Mouse (Mus musculus) intestine, embryonic 16.5 days (tissue): ENCODE results near the gene Pdpk1. TPM values are rescaled to one million over a fixed set of nuclear protein-coding genes. Genes with fewer than 3 reads are reported as not detected.

Source experiments
- ATAC-seq: fragments of 200-750 bp; cut with Nextera tagmentation; 2 replicates; pipeline ENCODE4 v1.8.0; 2017; ENCODE audit warnings: moderate TSS enrichment, moderate library complexity
- H3K27ac ChIP-seq: fragments of 300-500 bp; sonication (generic); 2 replicates; pipeline ENCODE4 v1.5.1; 2014; ENCODE audit warnings: mild to moderate bottlenecking, low read length
- H3K27me3 ChIP-seq: fragments of 300-500 bp; sonication (generic); replicated peaks from 2 replicates; pipeline ENCODE4 v1.6.1; 2014; ENCODE audit warnings: low read length, control low read depth, mixed read lengths; ENCODE audit not compliant: control insufficient read depth, insufficient read depth
- H3K36me3 ChIP-seq: fragments of 300-500 bp; sonication (generic); 2 replicates; pipeline ENCODE4 v1.6.1; 2014; ENCODE audit warnings: low read length, control low read depth; ENCODE audit not compliant: control insufficient read depth, insufficient read depth
- H3K4me1 ChIP-seq: fragments of 300-500 bp; sonication (generic); 2 replicates; pipeline ENCODE4 v1.6.1; 2014; ENCODE audit warnings: low read length, control low read depth, mixed read lengths; ENCODE audit not compliant: control insufficient read depth, insufficient read depth
- H3K4me2 ChIP-seq: fragments of 300-500 bp; sonication (generic); 2 replicates; pipeline ENCODE4 v1.6.1; 2014; ENCODE audit warnings: low read depth, low read length, control low read depth
- H3K4me3 ChIP-seq: fragments of 300-500 bp; sonication (generic); 2 replicates; pipeline ENCODE4 v1.5.1; 2014; ENCODE audit warnings: mild to moderate bottlenecking, low read length
- H3K9ac ChIP-seq: fragments of 300-500 bp; sonication (generic); 2 replicates; pipeline ENCODE4 v1.6.1; 2014; ENCODE audit warnings: low read depth, low read length
- H3K9me3 ChIP-seq: fragments of 300-500 bp; sonication (generic); 2 replicates; pipeline ENCODE4 v1.6.1; 2016; ENCODE audit warnings: low read length, control low read depth; ENCODE audit not compliant: control insufficient read depth
- WGBS: fragments of 180-500 bp; shearing (Covaris S2); extraction: QIAGEN DNeasy Blood & Tissue Kit; methylation state at CpG from one replicate; pipeline ENCODE4 v1.1.7; 2014; 5-methylcytosine and 5-hydroxymethylcytosine counted together
- polyA plus RNA-seq: library from polyadenylated mRNA; unstranded; fragments of >200 nt; fragmentation: Nextera tagmentation; extraction: Ambion mirVana; gene quantifications from 2 replicates; pipeline ENCODE4 v1.2.1, GENCODE M21; 2015

Pdpk1 gene
- polyA plus RNA-seq, 1 experiment from 2014 or later = 35.9 TPM

- 77% methylated on average over 3 of the region's 3 CpGs for WGBS
- ATAC-seq = no peak
- no peak overlapping the region for H3K4me2 ChIP-seq
Observed at GRCm38 (mm10) chr17:24154463-24154862, 3.7 kb upstream of the Pdpk1 start.

GRCm38 (mm10) chr17:24151890-24152563 is 1.3 kb upstream of the Pdpk1 start:
- WGBS = under 1% methylated on average over 26 of the region's 26 CpGs
- Histone ChIP-seq H3K27me3 (no peaks in the 10 kb centered on the region), H3K9ac (peak overlapping the region; percentile 69), H3K27ac (no peak overlapping the region), H3K4me1 (peaks cover 8% of the 10 kb centered on the region; the same call in 1 of the 2 replicates), H3K4me2 (peak overlapping the region; percentile 87), H3K36me3 (peaks cover 3% of the 10 kb centered on the region; the same call in 1 of the 2 replicates), H3K4me3 (peak overlapping the region; percentile 50), H3K9me3 (no peaks in the 10 kb centered on the region)
- peak; percentile 94 for ATAC-seq

More at GRCm38 (mm10) chr17:24154463-24154862, 3.7 kb upstream of the Pdpk1 start:
- peaks cover 8% of the 10 kb centered on the region; the same call in 1 of the 2 replicates for H3K4me1 ChIP-seq
- no peak overlapping the region for H3K4me3 ChIP-seq
- no peaks in the 10 kb centered on the region for H3K9me3 ChIP-seq
- H3K36me3 ChIP-seq = peaks cover 10% of the 10 kb centered on the region; the same call in 1 of the 2 replicates
- H3K27me3 ChIP-seq = no peaks in the 10 kb centered on the region
- no peak overlapping the region for H3K27ac ChIP-seq
- no peak overlapping the region for H3K9ac ChIP-seq

GRCm38 (mm10) chr17:24151382-24151781 is 658 bp upstream of the Pdpk1 start:
- Histone ChIP-seq H3K36me3 (peaks cover 3% of the 10 kb centered on the region; the same call in 1 of the 2 replicates), H3K9me3 (no peaks in the 10 kb centered on the region), H3K9ac (peak overlapping the region; percentile 69; the same call in 1 of the 2 replicates), H3K4me2 (peak overlapping the region; percentile 87), H3K27ac (no peak overlapping the region), H3K4me3 (peak overlapping the region; percentile 50; the same call in 1 of the 2 replicates), H3K4me1 (peaks cover 8% of the 10 kb centered on the region; the same call in 1 of the 2 replicates), H3K27me3 (no peaks in the 10 kb centered on the region)
- ATAC-seq = no peak
- WGBS = 15% methylated on average over 7 of the region's 7 CpGs

GRCm38 (mm10) chr17:24149421-24149820 is 1.3 kb downstream of the Pdpk1 start:
- Histone ChIP-seq H3K9ac (no peak overlapping the region), H3K4me1 (peaks cover 8% of the 10 kb centered on the region; the same call in 1 of the 2 replicates), H3K36me3 (no peaks in the 10 kb centered on the region), H3K27ac (no peak overlapping the region), H3K4me3 (no peak overlapping the region), H3K4me2 (no peak overlapping the region), H3K9me3 (no peaks in the 10 kb centered on the region), H3K27me3 (no peaks in the 10 kb centered on the region)
- no peak for ATAC-seq
- 88% methylated on average over 7 of the region's 7 CpGs for WGBS

- Histone ChIP-seq H3K36me3 (no peaks in the 10 kb centered on the region), H3K4me3 (no peak overlapping the region), H3K4me2 (no peak overlapping the region), H3K9me3 (no peaks in the 10 kb centered on the region), H3K27ac (no peak overlapping the region), H3K27me3 (no peaks in the 10 kb centered on the region), H3K9ac (no peak overlapping the region), H3K4me1 (peaks cover 19% of the 10 kb centered on the region)
- 42% methylated on average over 2 of the region's 2 CpGs for WGBS
- no peak for ATAC-seq
Observed at GRCm38 (mm10) chr17:24142897-24143296, 7.8 kb downstream of the Pdpk1 start.

DNA sequence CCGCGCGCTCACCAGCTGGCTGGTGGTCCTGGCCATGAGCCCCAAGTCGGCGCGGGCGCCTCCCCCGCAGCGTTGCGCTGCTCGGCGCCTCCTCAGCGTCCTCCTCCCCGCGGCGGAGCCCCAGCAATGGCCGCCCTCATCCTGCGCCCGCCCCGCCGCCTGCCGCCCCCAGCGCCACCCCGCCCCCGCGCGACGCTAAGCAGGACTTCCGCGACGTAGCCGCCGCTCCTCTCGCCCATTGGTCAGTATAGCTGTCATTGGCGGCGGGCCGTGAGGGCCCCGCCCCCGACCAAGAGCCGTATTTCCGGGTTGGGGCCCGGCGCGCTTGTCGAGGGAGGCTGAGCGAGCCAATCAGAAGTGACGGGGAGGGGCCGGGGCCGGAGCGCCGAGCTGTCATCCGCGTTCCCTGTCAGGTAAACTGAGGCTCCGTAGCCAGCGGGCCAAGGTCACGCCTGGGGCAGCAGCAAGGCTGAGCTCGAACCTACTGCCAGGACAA is 9.3 kb downstream of the Pdpk1 start:
- peak; percentile 98 for ATAC-seq
- Histone ChIP-seq H3K27ac (peak overlapping the region; percentile 87), H3K9ac (peak overlapping the region; percentile 94), H3K27me3 (no peaks in the 10 kb centered on the region), H3K4me3 (peak overlapping the region; percentile 97), H3K4me1 (peaks cover 23% of the 10 kb centered on the region), H3K4me2 (peak overlapping the region; percentile 68), H3K9me3 (no peaks in the 10 kb centered on the region), H3K36me3 (no peaks in the 10 kb centered on the region)
- WGBS = under 1% methylated on average over 53 of the region's 57 CpGs

DNA sequence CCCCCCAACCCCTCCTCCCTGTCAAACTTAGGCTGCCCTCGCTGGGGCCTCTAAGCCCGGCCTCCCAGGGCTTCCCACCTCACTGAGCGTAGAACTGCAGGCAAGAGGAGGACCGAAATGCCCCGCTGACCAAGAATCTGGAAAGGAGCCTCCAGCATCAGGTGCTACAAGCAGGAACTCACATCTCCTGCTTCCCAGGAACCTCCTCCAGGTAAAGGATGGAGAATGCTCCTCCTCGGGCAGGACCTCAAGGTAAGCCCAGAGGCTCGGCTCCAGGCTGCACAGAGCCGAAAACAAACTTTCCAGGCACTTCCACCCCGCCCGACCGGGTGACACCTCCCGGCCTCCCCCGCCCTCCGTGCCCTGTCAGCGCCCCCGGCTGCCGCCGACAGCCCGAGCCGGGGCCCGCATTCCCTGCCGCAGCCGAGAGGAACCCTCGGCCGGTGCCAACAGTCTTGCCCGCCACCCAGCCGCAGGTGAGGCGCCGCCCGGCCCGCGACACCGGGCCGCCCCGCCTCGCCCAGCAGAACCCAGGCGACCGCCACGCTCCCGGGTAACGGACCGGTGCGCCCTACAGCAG is 9.8 kb downstream of the Pdpk1 start:
- peak overlapping the region; percentile 94 for H3K9ac ChIP-seq
- no peaks in the 10 kb centered on the region for H3K27me3 ChIP-seq
- peak; percentile 78 for ATAC-seq
- H3K27ac ChIP-seq = peak overlapping the region; percentile 87
- H3K4me1 ChIP-seq = peaks cover 23% of the 10 kb centered on the region
- H3K4me3 ChIP-seq = peak overlapping the region; percentile 97
- H3K9me3 ChIP-seq = no peaks in the 10 kb centered on the region
- WGBS = under 1% methylated on average over 37 of the region's 43 CpGs
- peak overlapping the region; percentile 68 for H3K4me2 ChIP-seq
- no peaks in the 10 kb centered on the region for H3K36me3 ChIP-seq

GRCm38 (mm10) chr17:24139968-24140367 is 10.8 kb downstream of the Pdpk1 start:
- no peaks in the 10 kb centered on the region for H3K36me3 ChIP-seq
- peak overlapping the region; percentile 68 for H3K4me2 ChIP-seq
- 0 out of 2 replicates have a peak overlapping the region, but pooled peaks have one; percentile 97 for H3K4me3 ChIP-seq
- H3K27ac ChIP-seq = no peak overlapping the region
- WGBS = 79% methylated on average over 4 of the region's 4 CpGs
- H3K27me3 ChIP-seq = no peaks in the 10 kb centered on the region
- peaks cover 23% of the 10 kb centered on the region for H3K4me1 ChIP-seq
- H3K9ac ChIP-seq = peak overlapping the region; percentile 94; the same call in 1 of the 2 replicates
- H3K9me3 ChIP-seq = no peaks in the 10 kb centered on the region
- ATAC-seq = no peak

DNA sequence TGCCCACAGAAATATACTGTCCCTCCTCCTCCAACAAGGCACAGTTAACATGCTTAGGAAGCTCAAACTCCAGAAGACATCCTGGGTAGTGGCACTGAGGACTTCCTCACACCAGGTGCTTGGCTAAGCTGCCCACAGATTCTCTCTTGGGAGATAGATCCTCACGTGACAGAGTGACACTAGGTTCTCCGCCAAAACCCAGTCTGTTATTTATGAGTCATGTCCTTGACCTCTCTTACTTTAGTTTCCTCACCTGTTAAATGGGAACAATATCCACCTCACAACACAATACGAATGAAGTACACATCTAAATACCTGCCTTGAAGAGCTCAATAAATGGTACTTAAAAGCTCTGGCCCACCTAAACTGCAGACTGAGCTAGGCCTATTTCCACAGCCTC is 11.5 kb downstream of the Pdpk1 start:
- H3K27ac ChIP-seq = no peak overlapping the region
- H3K27me3 ChIP-seq = no peaks in the 10 kb centered on the region
- 81% methylated on average over 3 of the region's 3 CpGs for WGBS
- ATAC-seq = no peak
- no peaks in the 10 kb centered on the region for H3K36me3 ChIP-seq
- no peak overlapping the region for H3K4me3 ChIP-seq
- H3K4me1 ChIP-seq = peaks cover 23% of the 10 kb centered on the region
- H3K4me2 ChIP-seq = no peak overlapping the region; the same call in 1 of the 2 replicates
- H3K9ac ChIP-seq = no peak overlapping the region
- H3K9me3 ChIP-seq = no peaks in the 10 kb centered on the region
